Mouse (Mus musculus): ENCODE measurements around the gene Sbsn.

GRCm38 (mm10) chr7:30804026-30804715 lies 52.9 kb downstream of the Sbsn start:
- no peak for TF ChIP-seq POLR2A (IDR thresholded peaks at IDR 0.05; ENCODE audit: borderline replicate concordance, insufficient read depth, low read length)
- no peak for TF ChIP-seq CTCF (IDR thresholded peaks at IDR 0.05; ENCODE audit: borderline replicate concordance, insufficient read depth, low read depth, low read length)
